Mouse (Mus musculus) ZHBTc4 (cell line): Measurements from ENCODE around the gene Ugt1a5.
"Not testable (repeated sequence)": the region's sequence is repeated elsewhere in the genome, so short reads cannot be mapped to it uniquely, and the experiment has no call there.

Source experiments
- DNase-seq: peaks from one replicate; pipeline ENCODE4 v3.0.0-alpha.2; 2011; ENCODE audit warnings: low read depth, low spot score

The Ugt1a5 gene

GRCm38 (mm10) chr1:88197443-88197842 lies 31.6 kb downstream of the Ugt1a5 start:
- DNase-seq: no peak

GRCm38 (mm10) chr1:88199996-88200395 lies 34.2 kb downstream of the Ugt1a5 start:
- no peak for DNase-seq

- DNase-seq: no peak
These were observed 34.6 kb downstream of the Ugt1a5 start, which contains the start of gene Ugt1a2 for GRCm38 (mm10) chr1:88200456-88200855. Gene Ugt1a2 (plus strand): TSS chr1:88200601.

GRCm38 (mm10) chr1:88205294-88205922 lies 39.6 kb downstream of the Ugt1a5 start, which contains the start of gene Dnajb3:
Gene Dnajb3 (minus strand): TSS chr1:88205782.
- DNase-seq: peak; percentile 84

- DNase-seq: no peak
These were observed 41.1 kb downstream of the Ugt1a5 start for GRCm38 (mm10) chr1:88206843-88207479.

GRCm38 (mm10) chr1:88211812-88212211 lies 46.0 kb downstream of the Ugt1a5 start, which contains the start of gene Ugt1a1:
Gene Ugt1a1 (plus strand): TSS chr1:88211959.
- DNase-seq: no peak

GRCm38 (mm10) chr1:88212341-88213045 lies 46.7 kb downstream of the Ugt1a5 start:
- no peak for DNase-seq

GRCm38 (mm10) chr1:88213061-88213460 lies 47.2 kb downstream of the Ugt1a5 start:
- no peak for DNase-seq

GRCm38 (mm10) chr1:88213766-88214461 lies 48.1 kb downstream of the Ugt1a5 start:
- DNase-seq: no peak

- DNase-seq: no peak
These were observed 48.7 kb downstream of the Ugt1a5 start for GRCm38 (mm10) chr1:88214462-88214952.

GRCm38 (mm10) chr1:88215466-88216380 lies 49.9 kb downstream of the Ugt1a5 start:
- DNase-seq: no peak

- no peak for DNase-seq
These were observed 50.7 kb downstream of the Ugt1a5 start for GRCm38 (mm10) chr1:88216551-88216950.

- peak; percentile 42 for DNase-seq
These were observed 51.3 kb downstream of the Ugt1a5 start for GRCm38 (mm10) chr1:88217144-88217543.

GRCm38 (mm10) chr1:88217576-88217975 lies 51.8 kb downstream of the Ugt1a5 start:
- no peak for DNase-seq

- peak; percentile 5 for DNase-seq
These were observed 52.2 kb downstream of the Ugt1a5 start for GRCm38 (mm10) chr1:88218051-88218450.

GRCm38 (mm10) chr1:88218591-88218990 lies 52.8 kb downstream of the Ugt1a5 start:
- DNase-seq: peak; percentile 2

GRCm38 (mm10) chr1:88219054-88219453 lies 53.2 kb downstream of the Ugt1a5 start:
- peak; percentile 1 for DNase-seq

- peak; percentile 73 for DNase-seq
These were observed 54.5 kb downstream of the Ugt1a5 start for GRCm38 (mm10) chr1:88220336-88220735.

GRCm38 (mm10) chr1:88222216-88222615 lies 56.4 kb downstream of the Ugt1a5 start:
- DNase-seq: no peak

- not testable (repeated sequence) for DNase-seq
These were observed 57.3 kb downstream of the Ugt1a5 start for GRCm38 (mm10) chr1:88223011-88223515.
